Mouse (Mus musculus) embryonic stem cell, embryonic (primary cell): ENCODE measurements around the gene Gosr1.
"Not testable (repeated sequence)": the region's sequence is repeated elsewhere in the genome, so short reads cannot be mapped to it uniquely, and the experiment has no call there.

Source experiments
- CTCF ChIA-PET, 4 experiments: fragments of 300-600 bp in 2 of 4; fragments of 350-600 bp in 2 of 4; sonication (Branson Sonifier 250); formaldehyde crosslinking; loops; one replicate each; lab custom pipeline; 2022; ENCODE audit warnings: inconsistent platforms in 2 of 4; lab: Charles Lee
- POLR2A ChIA-PET, 4 experiments: fragments of 300-600 bp in 2 of 4; fragments of 350-600 bp in 2 of 4; sonication (Branson Sonifier 250); formaldehyde crosslinking; loops; one replicate each; lab custom pipeline; 2022; ENCODE audit warnings: antibody characterized with exemption in 4 of 4, inconsistent platforms in 1 of 4; lab: Charles Lee

The Gosr1 gene

GRCm38 (mm10) chr11:76763053-76763740 lies at the start of gene Gosr1:
TSS of gene Gosr1 (minus strand) at chr11:76763579.
- POLR2A ChIA-PET = interaction anchor here in 3 of 4 experiments (0.5 to 3.6 kb wide), 60 partner anchors 9 to 1306 kb away, joined by 3 to 23 read pairs (median 3); partner anchors contain the start of genes Abhd15 (in 1 of the 3), Pipox (in 1 of the 3) and Ssh2 (in 1 of the 3)
- CTCF ChIA-PET = interaction anchor here (0.5 to 2.5 kb wide), 36 partner anchors 10 to 862 kb away, joined by 3 to 16 read pairs (median 4); partner anchors contain the start of genes Trarg1 (in 2 of the 4) and Timm22 (in 1 of the 4)

GRCm38 (mm10) chr11:76810706-76811495 lies 47.5 kb upstream of the Gosr1 start:
- ChIA-PET POLR2A (interaction anchor here in 1 of 4 experiments (0.9 to 1.1 kb wide), 4 partner anchors 11 to 106 kb away, joined by 3 read pairs; no protein-coding TSS in a partner anchor), CTCF (interaction anchor here in 1 of 4 experiments (0.8 to 0.9 kb wide), 2 partner anchors 22 to 48 kb away, joined by 3 read pairs; partner anchors contain the start of gene Gosr1)

DNA sequence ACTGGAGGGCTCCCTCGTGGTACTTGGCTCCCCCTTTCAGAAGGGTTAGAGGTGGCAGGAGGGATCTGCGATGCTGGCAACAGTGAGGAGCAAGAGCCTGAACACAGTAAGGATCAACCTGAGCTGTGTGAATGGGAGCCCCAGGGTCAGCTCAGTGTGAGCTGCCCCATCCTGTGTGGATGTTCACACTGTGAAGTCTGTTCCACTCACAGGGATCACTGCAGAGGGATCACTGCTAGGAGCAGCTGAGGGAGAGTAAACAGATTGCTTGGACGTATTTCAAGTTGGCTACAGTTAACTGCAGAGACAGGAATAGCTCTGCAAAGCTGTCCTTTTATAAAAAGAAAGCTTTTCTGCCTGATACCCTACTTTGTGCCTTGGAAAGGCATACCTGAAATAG lies 46.1 kb upstream of the Gosr1 start:
- ChIA-PET CTCF (no interaction called here), POLR2A (no interaction called here)

DNA sequence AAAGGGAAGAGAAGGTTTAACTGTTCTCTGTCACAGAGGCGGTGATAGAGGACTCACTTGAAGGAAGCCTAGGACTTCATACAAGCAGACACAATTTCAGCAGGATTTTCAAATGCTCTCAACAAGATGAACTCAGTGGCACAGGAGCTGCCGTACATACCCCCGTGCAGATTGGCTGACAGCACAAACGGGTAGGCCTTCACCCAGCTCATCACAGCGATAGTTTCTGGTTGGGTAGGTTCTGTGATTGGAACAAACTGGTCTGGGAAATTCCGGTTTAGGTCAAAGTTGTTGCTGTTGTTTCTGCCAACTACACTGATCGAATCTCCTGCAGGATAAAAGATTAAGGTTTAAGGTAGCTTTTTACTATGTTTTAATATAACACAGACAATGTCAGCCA lies 45.2 kb upstream of the Gosr1 start:
- CTCF ChIA-PET = interaction anchor here in 1 of 4 experiments (0.5 kb wide), 1 partner anchor 31 kb away, joined by 4 read pairs; no protein-coding TSS in a partner anchor
- POLR2A ChIA-PET = interaction anchor here in 1 of 4 experiments (0.6 kb wide), 1 partner anchor 80 kb away, joined by 3 read pairs; no protein-coding TSS in a partner anchor

- POLR2A ChIA-PET = no interaction called here
- CTCF ChIA-PET = interaction anchor here in 1 of 4 experiments (0.6 kb wide), 1 partner anchor 80 kb away, joined by 3 read pairs; no protein-coding TSS in a partner anchor
These were observed 43.8 kb upstream of the Gosr1 start for GRCm38 (mm10) chr11:76807007-76807679.

- CTCF ChIA-PET = no interaction called here
These were observed 42.6 kb upstream of the Gosr1 start for GRCm38 (mm10) chr11:76806026-76806425.

GRCm38 (mm10) chr11:76805072-76805471 lies 41.7 kb upstream of the Gosr1 start:
- POLR2A ChIA-PET = interaction anchor here in 1 of 4 experiments (1.1 kb wide), 1 partner anchor 192 kb away, joined by 3 read pairs; no protein-coding TSS in a partner anchor
- CTCF ChIA-PET = not testable (repeated sequence)

More at GRCm38 (mm10) chr11:76806026-76806425, 42.6 kb upstream of the Gosr1 start:
- POLR2A ChIA-PET = interaction anchor here in 1 of 4 experiments (1.1 kb wide), 1 partner anchor 193 kb away, joined by 3 read pairs; no protein-coding TSS in a partner anchor

- CTCF ChIA-PET = no interaction called here
- POLR2A ChIA-PET = interaction anchor here in 2 of 4 experiments (0.8 to 1.0 kb wide), 3 partner anchors 9 to 43 kb away, joined by 3 to 4 read pairs (median 3); no protein-coding TSS in a partner anchor
These were observed 39.9 kb upstream of the Gosr1 start for GRCm38 (mm10) chr11:76803266-76803665.

DNA sequence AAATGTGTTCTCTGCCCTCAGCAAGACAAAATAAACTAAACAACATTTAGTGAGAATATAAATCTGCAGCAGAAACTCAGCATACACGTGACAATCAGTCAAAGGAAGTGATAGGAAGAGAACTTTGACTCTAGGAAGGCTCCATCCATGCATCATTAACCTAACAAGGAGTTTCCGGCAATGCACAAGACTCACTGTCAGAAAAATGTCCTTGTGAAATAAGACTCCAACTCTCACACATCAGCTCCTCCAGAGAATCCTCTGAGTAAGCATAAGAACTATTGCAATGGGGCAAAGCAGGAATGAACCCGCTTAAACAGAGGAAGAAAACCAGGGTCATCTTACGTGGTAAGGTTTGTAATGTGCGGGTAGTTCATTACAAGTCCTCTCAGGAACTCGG lies 33.9 kb upstream of the Gosr1 start:
- POLR2A ChIA-PET = interaction anchor here in 2 of 4 experiments (0.5 to 1.8 kb wide), 3 partner anchors 34 to 119 kb away, joined by 3 to 5 read pairs (median 5); partner anchors contain the start of gene Gosr1 (in 1 of the 2)
- CTCF ChIA-PET = no interaction called here

GRCm38 (mm10) chr11:76795326-76795725 lies 31.9 kb upstream of the Gosr1 start:
- CTCF ChIA-PET = no interaction called here
- POLR2A ChIA-PET = no interaction called here

GRCm38 (mm10) chr11:76791331-76791730 lies 28.0 kb upstream of the Gosr1 start:
- POLR2A ChIA-PET = no interaction called here

GRCm38 (mm10) chr11:76789252-76789651 lies 25.9 kb upstream of the Gosr1 start:
- ChIA-PET CTCF (interaction anchor here in 3 of 4 experiments (0.6 to 1.8 kb wide), 8 partner anchors 10 to 294 kb away, joined by 3 to 6 read pairs (median 3); no protein-coding TSS in a partner anchor), POLR2A (interaction anchor here in 2 of 4 experiments (1.5 kb wide), 2 partner anchors 10 to 26 kb away, joined by 3 to 6 read pairs; no protein-coding TSS in a partner anchor)

More at GRCm38 (mm10) chr11:76791331-76791730, 28.0 kb upstream of the Gosr1 start:
- CTCF ChIA-PET = no interaction called here

DNA sequence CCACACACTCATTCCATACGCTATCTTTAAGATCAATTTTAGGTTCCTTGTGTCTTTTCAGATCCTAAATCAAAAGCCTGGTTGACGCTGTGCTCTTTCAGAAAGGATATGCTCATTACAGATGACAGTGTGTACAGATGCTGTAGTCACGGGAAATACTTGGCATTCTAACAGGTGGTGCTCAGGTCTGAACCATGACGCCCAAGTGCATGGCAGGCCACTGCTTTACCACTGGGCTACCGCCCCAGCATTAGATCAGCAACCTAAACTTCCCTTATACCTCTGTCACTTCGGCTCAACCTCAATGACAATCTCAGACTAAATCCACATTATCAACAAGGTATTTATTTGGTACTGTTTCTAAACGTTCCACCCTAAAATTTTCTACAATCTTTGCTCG lies 12.2 kb upstream of the Gosr1 start:
- ChIA-PET POLR2A (interaction anchor here in 2 of 4 experiments (1.5 to 2.8 kb wide), 2 partner anchors 12 to 13 kb away, joined by 3 to 7 read pairs; partner anchors contain the start of gene Gosr1 (in 1 of the 2)), CTCF (no interaction called here)

DNA sequence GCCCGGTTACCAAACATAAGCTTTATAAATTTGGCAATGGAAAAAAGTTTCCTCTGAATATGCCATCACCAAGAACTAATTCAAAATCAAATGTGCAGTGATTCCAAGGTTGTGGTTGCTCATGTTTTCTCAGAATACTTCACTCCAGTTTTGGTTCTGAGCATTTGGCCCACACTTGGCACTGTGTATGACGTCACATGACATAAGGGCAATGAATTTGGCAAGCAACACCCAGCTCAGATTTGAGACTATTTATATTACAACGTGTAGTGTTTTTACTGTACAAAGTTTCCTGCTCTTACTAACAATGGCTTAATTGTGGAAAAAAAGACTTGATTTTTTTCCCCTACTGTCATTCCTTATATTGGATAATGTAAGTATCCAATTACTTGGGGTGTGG lies 10.4 kb upstream of the Gosr1 start:
- POLR2A ChIA-PET = interaction anchor here in 2 of 4 experiments (0.8 to 0.9 kb wide), 2 partner anchors 10 to 11 kb away, joined by 3 to 9 read pairs; partner anchors contain the start of gene Gosr1 (in 2 of the 2)
- CTCF ChIA-PET = interaction anchor here in 1 of 4 experiments (2.1 kb wide), 1 partner anchor 10 kb away, joined by 9 read pairs; the partner anchor contains the start of gene Gosr1

- CTCF ChIA-PET = no interaction called here
- POLR2A ChIA-PET = no interaction called here
These were observed 7.2 kb upstream of the Gosr1 start for GRCm38 (mm10) chr11:76770566-76770965.

DNA sequence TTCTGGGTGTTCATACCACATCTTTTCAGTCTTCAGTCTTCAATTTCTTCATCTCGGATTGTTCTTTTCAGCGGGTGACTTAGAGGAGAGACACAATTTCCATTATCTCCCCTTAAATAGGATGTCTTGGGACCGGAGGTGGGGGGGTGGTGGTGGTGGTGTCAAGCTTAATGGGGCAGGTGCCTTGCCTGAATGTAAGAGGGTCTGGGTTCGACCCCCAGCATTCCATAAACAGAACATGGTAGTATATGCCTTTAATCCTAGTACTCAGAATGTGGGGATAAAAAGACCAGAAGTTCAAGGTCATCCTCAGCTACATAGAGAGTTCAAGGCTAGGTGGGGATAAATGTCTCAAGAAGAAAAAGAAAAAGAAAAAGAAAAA lies 353 bp upstream of the Gosr1 start:
- ChIA-PET POLR2A (interaction anchor here in 3 of 4 experiments (0.5 to 3.6 kb wide), 53 partner anchors 9 to 1130 kb away, joined by 3 to 23 read pairs (median 3); partner anchors contain the start of genes Abhd15 (in 1 of the 3), Pipox (in 1 of the 3) and Ssh2 (in 1 of the 3)), CTCF (interaction anchor here (0.5 to 2.5 kb wide), 35 partner anchors 10 to 861 kb away, joined by 3 to 16 read pairs (median 4); partner anchors contain the start of genes Timm22 (in 1 of the 4) and Trarg1 (in 1 of the 4))

DNA sequence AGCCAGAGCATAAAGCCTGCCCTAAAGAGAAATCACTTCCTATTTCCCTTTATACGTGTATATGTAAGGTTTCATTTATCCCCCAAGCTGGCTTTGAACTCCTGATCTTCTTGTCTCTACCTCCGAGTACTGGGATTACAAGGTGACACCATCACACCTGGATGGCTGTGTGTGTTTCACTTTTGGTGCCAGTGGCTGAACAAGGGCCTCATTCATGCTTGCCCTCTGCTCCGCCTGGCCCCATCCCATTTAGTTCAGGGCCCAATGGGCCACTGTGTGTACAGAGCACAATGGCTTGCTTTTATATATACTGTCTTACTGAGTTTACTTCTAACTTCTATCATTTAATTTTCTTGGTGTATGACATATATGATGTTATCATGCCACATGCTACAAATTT lies 11.1 kb downstream of the Gosr1 start:
- ChIA-PET CTCF (interaction anchor here in 2 of 4 experiments (0.6 to 2.1 kb wide), 3 partner anchors 11 to 257 kb away, joined by 3 to 6 read pairs (median 5); partner anchors contain the start of gene Gosr1 (in 1 of the 2)), POLR2A (interaction anchor here in 1 of 4 experiments (0.6 to 5.1 kb wide), 3 partner anchors 10 to 513 kb away, joined by 3 to 23 read pairs (median 8); partner anchors contain the start of gene Gosr1)
